Mouse (Mus musculus): Measurements from ENCODE around the gene Rxrg. TPM values are rescaled to one million over a fixed set of nuclear protein-coding genes. Genes with fewer than 3 reads are reported as not detected.

Rxrg gene
- polyA plus RNA-seq, 1 experiment from 2014 or later = 9.3 TPM

DNA sequence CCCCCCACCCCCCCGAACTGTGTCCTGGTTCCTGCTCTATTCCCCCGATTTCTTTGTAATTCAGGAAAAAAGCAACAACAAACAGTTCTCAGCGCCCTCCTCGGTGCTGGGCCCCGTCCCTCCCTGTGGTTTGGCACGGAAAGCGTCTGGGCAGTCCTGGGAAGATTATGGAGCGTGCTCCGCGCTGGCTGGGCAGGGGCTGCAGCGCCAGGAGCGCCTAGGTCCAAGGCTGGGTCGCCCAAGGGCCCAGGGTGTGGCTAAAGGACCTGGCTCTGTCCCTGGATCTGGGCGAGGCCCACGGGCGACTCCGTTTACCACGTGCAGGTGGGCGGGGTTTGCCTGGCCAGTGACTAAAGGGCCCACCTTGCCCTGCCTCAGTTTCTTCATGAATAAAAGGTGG is 62.9 kb downstream of the Rxrg start:
- Histone ChIP-seq H3K27me3 (ENCODE audit: control insufficient read depth, insufficient read depth, low read length) (peaks cover 42% of the 10 kb centered on the region), H3K36me3 (replicated peaks; ENCODE audit: control insufficient read depth, insufficient read depth) (no peaks in the 10 kb centered on the region), H3K9me3 (ENCODE audit: control insufficient read depth, low read length) (no peaks in the 10 kb centered on the region), H3K4me3 (replicated peaks; ENCODE audit: low read length) (peak overlapping the region; percentile 23), H3K4me2 (replicated peaks) (peak overlapping the region; percentile 50), H3K9ac (peak overlapping the region; percentile 32; the same call in 1 of the 2 replicates), H3K27ac (no peak overlapping the region), H3K4me1 (replicated peaks; ENCODE audit: control insufficient read depth, insufficient read depth, low read length) (peaks cover 14% of the 10 kb centered on the region; the same call in 1 of the 2 replicates)
- under 1% methylated on average over 19 of the region's 19 CpGs for WGBS
- DNase-seq (ENCODE audit: low spot score) (no peak), ATAC-seq (ENCODE audit: low FRiP score) (peak; percentile 86)

DNA sequence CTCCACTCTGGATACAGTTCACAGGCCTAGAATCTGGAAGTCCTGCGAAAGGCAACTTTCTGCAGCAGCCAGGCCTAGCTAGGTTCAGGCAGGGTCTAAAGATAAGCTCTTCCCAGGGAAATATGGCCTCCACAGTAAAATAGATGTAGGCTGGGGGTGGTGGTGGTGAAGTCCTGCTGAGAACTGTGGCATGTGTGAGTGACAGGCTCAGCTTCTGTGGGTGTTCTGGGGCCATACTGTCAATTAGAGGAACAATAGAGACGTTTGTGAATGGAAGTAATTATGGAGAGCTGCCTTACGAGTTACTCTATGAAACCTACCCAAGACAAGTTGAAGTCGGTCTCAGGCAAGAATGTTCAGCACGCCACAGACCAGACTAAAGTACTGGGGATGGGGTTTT is 65.0 kb downstream of the Rxrg start:
- Histone ChIP-seq H3K9ac (no peak overlapping the region), H3K9me3 (ENCODE audit: control insufficient read depth, low read length) (no peaks in the 10 kb centered on the region), H3K4me1 (replicated peaks; ENCODE audit: control insufficient read depth, insufficient read depth, low read length) (peaks cover 14% of the 10 kb centered on the region; the same call in 1 of the 2 replicates), H3K36me3 (replicated peaks; ENCODE audit: control insufficient read depth, insufficient read depth) (no peaks in the 10 kb centered on the region), H3K27ac (no peak overlapping the region), H3K27me3 (ENCODE audit: control insufficient read depth, insufficient read depth, low read length) (peaks cover 43% of the 10 kb centered on the region), H3K4me2 (replicated peaks) (no peak overlapping the region), H3K4me3 (replicated peaks; ENCODE audit: low read length) (no peak overlapping the region)
- no peak for ATAC-seq (ENCODE audit: low FRiP score)
- no peak for DNase-seq (ENCODE audit: low spot score)
- WGBS = 41% methylated on average over 5 of the region's 5 CpGs

DNA sequence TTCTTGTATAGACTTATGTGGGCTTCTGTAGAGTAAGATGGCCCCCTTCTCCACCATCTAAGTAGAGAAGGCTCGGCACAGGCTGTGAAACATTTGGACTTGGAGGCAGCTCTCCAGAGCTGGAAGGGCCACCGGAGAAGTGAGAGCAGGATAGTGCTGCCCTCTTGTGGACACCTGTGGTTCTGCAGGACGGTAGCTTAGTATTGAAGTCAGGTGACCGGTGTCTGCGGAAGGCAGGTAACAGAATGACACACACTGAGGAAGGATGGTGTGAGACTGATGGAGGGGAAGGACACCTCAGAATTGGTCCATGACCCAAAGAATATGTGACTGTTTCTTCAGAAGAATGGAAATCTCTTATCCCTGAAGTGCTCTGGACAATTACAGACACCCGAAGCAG is 71.6 kb downstream of the Rxrg start:
- H3K4me1 ChIP-seq (replicated peaks; ENCODE audit: control insufficient read depth, insufficient read depth, low read length) = no peaks in the 10 kb centered on the region

DNA sequence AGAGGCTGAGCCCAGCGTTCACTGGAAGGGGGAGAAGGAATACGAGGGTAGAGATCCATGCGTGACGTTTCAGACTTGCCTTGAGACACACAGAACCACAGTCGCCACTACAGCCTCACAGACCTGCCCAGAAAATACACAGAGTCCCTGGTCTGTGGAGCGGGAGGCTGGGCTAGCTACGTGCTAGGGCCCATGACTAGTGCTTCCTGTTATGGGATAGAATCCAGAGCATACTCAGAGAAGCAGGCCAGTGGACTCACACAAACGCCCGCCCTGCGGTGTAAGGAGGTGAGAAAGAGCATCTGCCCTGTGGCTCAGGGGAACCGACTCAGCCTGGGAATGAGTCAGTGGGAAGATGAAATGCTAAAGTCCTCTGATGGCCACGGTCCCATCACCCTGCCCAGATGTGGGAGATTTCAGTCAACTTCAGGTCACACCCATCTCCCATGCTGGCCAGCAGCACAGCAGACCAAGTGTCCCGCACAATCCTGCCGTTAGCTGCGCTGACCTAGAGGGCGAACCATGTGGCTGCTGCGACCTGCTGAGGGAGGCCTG is 74.3 kb downstream of the Rxrg start:
- peaks cover 27% of the 10 kb centered on the region for H3K27me3 ChIP-seq (ENCODE audit: control insufficient read depth, insufficient read depth, low read length)
- ATAC-seq (ENCODE audit: low FRiP score) = no peak
- WGBS = 32% methylated on average over 17 of the region's 17 CpGs

More for the DNA sequence above, 71.6 kb downstream of the Rxrg start:
- Histone ChIP-seq H3K27me3 (ENCODE audit: control insufficient read depth, insufficient read depth, low read length) (peaks cover 36% of the 10 kb centered on the region), H3K4me3 (replicated peaks; ENCODE audit: low read length) (no peak overlapping the region), H3K4me2 (replicated peaks) (no peak overlapping the region), H3K9ac (no peak overlapping the region), H3K27ac (no peak overlapping the region), H3K9me3 (ENCODE audit: control insufficient read depth, low read length) (no peaks in the 10 kb centered on the region), H3K36me3 (replicated peaks; ENCODE audit: control insufficient read depth, insufficient read depth) (no peaks in the 10 kb centered on the region)
- ATAC-seq (ENCODE audit: low FRiP score) (no peak), DNase-seq (ENCODE audit: low spot score) (peak; percentile 74)
- WGBS = 38% methylated on average over 6 of the region's 6 CpGs

DNA sequence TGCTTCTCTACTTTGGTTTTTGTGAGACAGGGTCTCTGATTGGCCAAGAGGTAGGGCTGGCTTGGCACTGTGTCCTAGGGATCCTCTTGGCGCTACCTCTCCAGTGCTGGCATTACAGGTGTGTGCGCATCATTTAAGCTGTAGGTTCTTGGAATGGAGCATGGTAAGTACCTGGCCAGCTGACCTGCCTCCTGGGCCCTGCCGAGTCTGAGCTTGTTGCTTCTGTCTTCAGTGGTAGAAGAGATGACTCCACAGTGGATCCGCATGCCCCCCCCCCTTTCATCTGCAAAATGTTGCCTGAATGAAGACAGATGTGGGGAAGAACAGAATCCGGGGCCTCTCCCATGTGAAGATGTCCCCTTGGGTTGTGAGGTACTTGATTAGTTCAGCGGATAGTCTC is 80.9 kb downstream of the Rxrg start:
- H3K4me1 ChIP-seq (replicated peaks; ENCODE audit: control insufficient read depth, insufficient read depth, low read length) = no peaks in the 10 kb centered on the region
- DNase-seq (ENCODE audit: low spot score) (no peak), ATAC-seq (ENCODE audit: low FRiP score) (no peak)
- H3K4me2 ChIP-seq (replicated peaks) = no peak overlapping the region
- H3K36me3 ChIP-seq (replicated peaks; ENCODE audit: control insufficient read depth, insufficient read depth) = no peaks in the 10 kb centered on the region
- WGBS = 95% methylated on average over 6 of the region's 6 CpGs
- H3K4me3 ChIP-seq (replicated peaks; ENCODE audit: low read length) = no peak overlapping the region
- H3K27me3 ChIP-seq (ENCODE audit: control insufficient read depth, insufficient read depth, low read length) = peaks cover 3% of the 10 kb centered on the region; the same call in 1 of the 2 replicates
- no peak overlapping the region for H3K27ac ChIP-seq
- H3K9ac ChIP-seq = no peak overlapping the region
- peaks cover 19% of the 10 kb centered on the region for H3K9me3 ChIP-seq (ENCODE audit: control insufficient read depth, low read length)

More for the DNA sequence above, 74.3 kb downstream of the Rxrg start:
- Histone ChIP-seq H3K9ac (no peak overlapping the region), H3K9me3 (ENCODE audit: control insufficient read depth, low read length) (no peaks in the 10 kb centered on the region), H3K36me3 (replicated peaks; ENCODE audit: control insufficient read depth, insufficient read depth) (no peaks in the 10 kb centered on the region), H3K4me1 (replicated peaks; ENCODE audit: control insufficient read depth, insufficient read depth, low read length) (no peaks in the 10 kb centered on the region), H3K27ac (no peak overlapping the region), H3K4me2 (replicated peaks) (no peak overlapping the region), H3K4me3 (replicated peaks; ENCODE audit: low read length) (no peak overlapping the region)
- no peak for DNase-seq (ENCODE audit: low spot score)

DNA sequence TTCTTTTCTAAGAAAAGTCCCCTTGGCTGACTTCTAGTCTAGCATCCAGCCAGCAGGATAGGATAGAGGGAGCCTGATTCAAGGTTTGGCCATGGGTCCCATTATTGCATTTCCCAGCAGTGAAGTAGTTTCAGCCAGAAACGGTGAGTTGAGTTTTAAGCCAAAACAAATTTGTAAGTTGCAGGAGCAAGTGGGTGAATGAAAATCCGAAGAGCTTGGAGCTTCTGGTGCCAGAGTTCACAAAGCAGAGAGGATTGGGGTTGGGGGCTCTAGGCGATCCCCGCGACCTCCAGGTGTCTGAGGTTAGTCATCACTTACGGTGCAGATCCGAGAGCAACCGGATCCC is 89.8 kb downstream of the Rxrg start:
- Histone ChIP-seq H3K4me3 (replicated peaks; ENCODE audit: low read length) (peak overlapping the region; percentile 36), H3K27me3 (ENCODE audit: control insufficient read depth, insufficient read depth, low read length) (peaks cover 70% of the 10 kb centered on the region)
- WGBS = 0% methylated on average over 8 of the region's 8 CpGs

DNA sequence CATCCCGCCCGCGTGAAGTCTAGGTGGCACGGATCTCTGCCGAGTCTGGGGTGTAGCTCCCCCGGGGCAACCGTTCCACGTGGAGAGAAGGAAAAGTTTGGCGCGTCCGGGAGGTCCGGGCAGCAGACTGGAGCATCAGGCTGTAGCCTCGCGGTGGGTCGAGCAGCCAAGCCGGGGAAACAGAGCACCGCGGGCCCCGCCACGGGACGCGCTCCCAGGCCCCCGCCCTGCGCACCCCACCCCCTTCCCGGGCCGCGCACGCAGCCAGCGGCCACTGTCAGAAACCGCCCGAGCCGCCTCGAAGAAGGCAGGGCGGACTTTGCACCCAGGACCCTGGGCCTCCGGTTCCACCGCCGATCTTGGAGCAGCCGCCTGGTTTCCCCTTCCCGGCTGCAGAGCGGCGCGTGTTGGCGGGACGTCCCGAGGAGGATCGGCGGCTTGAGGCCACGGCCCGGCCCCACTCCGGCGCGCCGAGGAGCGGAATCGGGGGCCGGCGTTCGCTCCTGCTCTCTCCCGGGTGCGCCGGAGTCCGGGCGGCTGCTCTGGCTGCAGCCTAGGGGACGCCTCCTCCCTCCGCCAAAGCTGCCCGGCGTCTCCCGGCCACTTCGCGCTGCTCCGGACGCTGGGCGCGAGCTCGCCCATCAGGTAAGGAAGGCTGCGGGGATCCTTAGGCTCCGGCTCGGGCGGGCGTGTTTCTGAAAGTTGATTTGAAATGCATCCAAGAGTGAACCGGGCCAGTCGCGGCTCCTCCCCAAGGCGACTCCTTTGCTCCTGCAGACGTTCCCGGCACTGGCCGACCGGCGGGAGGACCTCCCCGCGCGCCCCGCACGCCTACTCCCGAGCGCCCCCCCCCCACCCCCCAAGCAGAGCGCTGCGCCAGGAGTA is 90.4 kb downstream of the Rxrg start:
- Histone ChIP-seq H3K27ac (no peak overlapping the region), H3K9ac (peak overlapping the region; percentile 47), H3K4me3 (replicated peaks; ENCODE audit: low read length) (peak overlapping the region; percentile 36), H3K27me3 (ENCODE audit: control insufficient read depth, insufficient read depth, low read length) (peaks cover 75% of the 10 kb centered on the region), H3K9me3 (ENCODE audit: control insufficient read depth, low read length) (peaks cover 13% of the 10 kb centered on the region), H3K36me3 (replicated peaks; ENCODE audit: control insufficient read depth, insufficient read depth) (no peaks in the 10 kb centered on the region), H3K4me1 (replicated peaks; ENCODE audit: control insufficient read depth, insufficient read depth, low read length) (peaks cover 10% of the 10 kb centered on the region), H3K4me2 (replicated peaks) (peak overlapping the region; percentile 62)
- under 1% methylated on average over 82 of the region's 98 CpGs for WGBS
- DNase-seq (ENCODE audit: low spot score) (no peak), ATAC-seq (ENCODE audit: low FRiP score) (peak; percentile 43)

More for the DNA sequence above, 89.8 kb downstream of the Rxrg start:
- no peak overlapping the region for H3K27ac ChIP-seq
- peak overlapping the region; percentile 62 for H3K4me2 ChIP-seq (replicated peaks)
- H3K4me1 ChIP-seq (replicated peaks; ENCODE audit: control insufficient read depth, insufficient read depth, low read length) = peaks cover 10% of the 10 kb centered on the region
- ATAC-seq (ENCODE audit: low FRiP score) (no peak), DNase-seq (ENCODE audit: low spot score) (no peak)
- no peaks in the 10 kb centered on the region for H3K36me3 ChIP-seq (replicated peaks; ENCODE audit: control insufficient read depth, insufficient read depth)
- peak overlapping the region; percentile 47; the same call in 1 of the 2 replicates for H3K9ac ChIP-seq
- peaks cover 14% of the 10 kb centered on the region for H3K9me3 ChIP-seq (ENCODE audit: control insufficient read depth, low read length)

DNA sequence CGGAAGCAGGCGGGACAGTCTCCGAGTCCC is 90.9 kb downstream of the Rxrg start, which contains the start of gene Lmx1a:
Lmx1a (plus strand) TSS at position 6 of the 30 bp plus-strand sequence.
- ATAC-seq (ENCODE audit: low FRiP score) (no peak), DNase-seq (ENCODE audit: low spot score) (no peak)
- Histone ChIP-seq H3K36me3 (replicated peaks; ENCODE audit: control insufficient read depth, insufficient read depth) (no peaks in the 10 kb centered on the region), H3K9me3 (ENCODE audit: control insufficient read depth, low read length) (peaks cover 9% of the 10 kb centered on the region), H3K9ac (peak within 1 kb of the TSS; percentile 47), H3K4me3 (replicated peaks; ENCODE audit: low read length) (peak within 1 kb of the TSS; percentile 36), H3K27ac (peak within 1 kb of the TSS; percentile 4; the same call in 1 of the 2 replicates), H3K4me1 (replicated peaks; ENCODE audit: control insufficient read depth, insufficient read depth, low read length) (peaks cover 10% of the 10 kb centered on the region), H3K4me2 (replicated peaks) (peak within 1 kb of the TSS; percentile 62), H3K27me3 (ENCODE audit: control insufficient read depth, insufficient read depth, low read length) (peaks cover 80% of the 10 kb centered on the region)
- WGBS = 0% methylated on average over 3 of the region's 3 CpGs

All from hindbrain, embryonic 14.5 days (tissue).